Mouse (Mus musculus): ENCODE measurements around the gene Ppp1r14a.

Gene Ppp1r14a

GRCm38 (mm10) chr7:29303738-29304462, 14.8 kb downstream of the Ppp1r14a start, which contains the start of gene Dpf1:
Gene Dpf1, plus strand, starts transcription at chr7:29303951.
- peak; percentile 84 to 91 for DNase-seq (ENCODE audit: low spot score in 2 of 2)

DNA sequence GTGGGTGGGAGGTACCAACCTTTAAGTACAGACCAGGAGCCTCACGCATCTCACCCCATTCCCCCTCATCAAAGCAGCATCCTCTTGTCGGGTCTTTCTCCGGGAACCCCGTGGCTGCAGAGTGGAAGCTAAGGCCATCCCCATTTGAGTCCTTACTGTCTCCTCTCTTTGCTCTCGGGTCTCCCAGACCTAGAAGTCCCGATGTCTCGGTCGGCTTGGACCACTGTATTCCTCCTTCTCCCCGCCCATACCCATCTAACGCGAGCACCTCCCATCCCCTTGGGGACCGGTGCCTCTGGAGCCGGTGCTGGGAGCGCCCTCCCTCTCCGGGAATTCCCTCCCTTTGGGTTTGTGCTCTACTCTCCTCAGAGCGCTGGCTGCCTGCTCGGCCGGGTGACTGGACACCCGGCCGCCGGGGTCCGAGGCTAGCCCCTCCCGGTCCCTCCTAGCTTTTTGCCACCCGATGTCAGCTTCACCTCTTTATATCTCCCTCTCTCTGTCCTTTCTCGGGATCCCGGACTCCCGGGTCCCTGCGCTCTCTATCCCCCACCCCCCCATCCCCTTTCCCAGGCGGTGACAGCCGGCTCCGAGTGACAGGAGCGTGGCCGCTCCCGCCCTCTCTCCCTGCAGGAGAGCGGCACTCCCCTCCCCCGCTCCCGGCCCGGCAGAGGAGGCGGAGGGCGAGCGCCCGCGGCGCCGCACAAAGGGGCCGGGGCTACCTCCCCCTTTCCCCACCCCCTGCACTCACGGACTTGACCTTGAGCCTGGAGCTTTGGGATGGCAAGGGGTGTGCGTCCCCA, 15.6 kb downstream of the Ppp1r14a start:
- DNase-seq (ENCODE audit: low spot score in 2 of 2): no peak

- DNase-seq (ENCODE audit: low spot score in 2 of 2): peak in 1 of 2 experiments; percentile 34
Measured at GRCm38 (mm10) chr7:29305263-29305988, 16.3 kb downstream of the Ppp1r14a start.

GRCm38 (mm10) chr7:29306108-29306507, 17.0 kb downstream of the Ppp1r14a start:
- no peak for DNase-seq (ENCODE audit: low spot score in 2 of 2)

- DNase-seq (ENCODE audit: low spot score in 2 of 2): peak in 1 of 2 experiments; percentile 67
Measured at GRCm38 (mm10) chr7:29306619-29307018, 17.5 kb downstream of the Ppp1r14a start.

DNA sequence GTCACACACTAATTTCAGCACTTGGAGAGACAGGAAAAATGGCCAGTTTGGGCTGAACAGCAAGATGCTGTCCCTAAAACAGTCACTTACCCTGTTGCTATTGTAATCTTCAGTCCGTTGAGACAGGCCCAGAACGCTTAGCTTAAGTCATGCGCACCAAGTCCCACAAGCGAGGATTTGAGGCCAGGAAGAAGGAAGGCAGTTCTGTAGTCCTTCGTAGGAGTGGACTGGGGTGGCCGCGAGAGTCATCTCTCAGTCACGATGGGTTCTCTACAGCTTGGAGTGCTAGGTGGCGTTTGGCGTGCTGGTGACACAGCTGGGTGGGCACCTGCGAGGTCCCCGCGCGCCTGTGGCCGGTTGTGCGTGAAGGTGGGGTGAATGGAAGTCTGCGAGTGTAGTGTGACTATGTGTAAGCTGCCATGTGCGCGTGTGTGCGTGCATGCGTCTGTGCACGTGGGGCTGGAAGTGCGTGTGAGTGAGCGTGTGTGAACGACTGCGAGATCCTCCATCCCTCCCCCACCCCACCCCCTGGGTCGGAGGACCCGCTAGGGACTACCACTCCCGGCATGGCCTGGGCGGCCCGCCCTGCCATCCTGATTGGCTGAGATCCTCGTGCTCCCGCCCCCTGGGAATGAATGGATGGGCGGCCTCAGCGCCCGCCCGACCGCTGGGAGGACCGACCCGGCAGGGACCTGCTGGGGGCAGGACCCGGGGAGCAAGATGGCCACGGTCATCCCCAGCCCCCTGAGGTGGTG, 18.4 kb downstream of the Ppp1r14a start:
- DNase-seq (ENCODE audit: low spot score in 2 of 2): peak; percentile 87 to 94

- DNase-seq (ENCODE audit: low spot score in 2 of 2): peak in 1 of 2 experiments; percentile 59
Measured at GRCm38 (mm10) chr7:29309221-29309721, 20.2 kb downstream of the Ppp1r14a start.

DNA sequence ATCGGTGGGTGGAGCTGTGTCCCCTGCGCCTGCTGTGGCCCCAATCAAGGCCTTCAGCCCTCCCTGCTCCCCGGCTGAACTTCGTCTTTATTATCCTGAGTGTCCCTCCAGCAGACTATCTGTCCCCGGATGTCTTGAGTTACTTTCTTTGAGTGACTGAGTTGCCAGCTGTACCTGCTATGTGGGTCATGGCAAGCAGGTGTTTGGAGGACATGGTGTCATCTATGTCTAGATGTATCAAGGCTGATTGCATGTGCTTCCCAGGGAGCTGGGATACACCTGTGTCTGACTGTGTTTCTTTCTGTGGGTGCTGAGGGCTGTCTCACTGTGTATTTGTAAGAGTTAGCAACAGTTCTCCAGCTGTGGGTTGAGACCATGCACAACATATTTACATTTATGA, 20.6 kb downstream of the Ppp1r14a start:
- DNase-seq (ENCODE audit: low spot score in 2 of 2): no peak

- DNase-seq (ENCODE audit: low spot score in 2 of 2): peak in 1 of 2 experiments; percentile 66
Measured at GRCm38 (mm10) chr7:29313051-29313450, 23.9 kb downstream of the Ppp1r14a start.

DNA sequence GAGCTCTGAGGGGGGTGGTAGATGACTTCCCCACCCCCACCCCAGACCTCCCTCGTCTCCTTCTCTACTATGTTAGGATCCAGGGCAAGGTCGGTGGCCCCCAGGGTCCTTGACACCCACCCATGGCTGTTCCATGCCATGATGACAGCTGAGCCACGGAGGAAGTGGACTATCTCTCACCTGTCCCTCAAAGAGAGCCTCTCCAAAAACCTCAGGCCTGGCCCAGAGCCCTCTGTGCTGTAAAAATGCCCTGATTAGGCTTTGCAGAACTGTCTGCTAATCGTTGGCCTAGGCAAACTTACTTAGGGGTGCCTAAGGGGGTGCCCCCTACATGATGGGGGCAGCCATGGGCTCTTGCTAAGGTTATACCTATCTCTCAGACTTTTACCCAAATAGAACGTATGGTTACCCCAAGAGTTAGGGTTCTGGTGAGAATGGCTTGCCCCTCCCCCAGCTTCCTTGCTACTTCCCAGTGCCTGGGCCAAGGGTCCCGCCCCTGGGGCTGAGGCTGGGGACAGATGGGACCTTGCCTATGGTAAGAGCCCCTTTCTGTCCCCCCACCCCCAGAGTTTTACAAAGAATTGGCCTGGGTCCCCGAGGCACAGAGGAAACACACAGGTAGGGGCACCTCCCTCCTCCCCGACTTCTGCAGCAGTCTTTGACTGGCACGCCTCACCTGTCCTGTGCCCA, 24.6 kb downstream of the Ppp1r14a start:
- DNase-seq (ENCODE audit: low spot score in 2 of 2): no peak

DNA sequence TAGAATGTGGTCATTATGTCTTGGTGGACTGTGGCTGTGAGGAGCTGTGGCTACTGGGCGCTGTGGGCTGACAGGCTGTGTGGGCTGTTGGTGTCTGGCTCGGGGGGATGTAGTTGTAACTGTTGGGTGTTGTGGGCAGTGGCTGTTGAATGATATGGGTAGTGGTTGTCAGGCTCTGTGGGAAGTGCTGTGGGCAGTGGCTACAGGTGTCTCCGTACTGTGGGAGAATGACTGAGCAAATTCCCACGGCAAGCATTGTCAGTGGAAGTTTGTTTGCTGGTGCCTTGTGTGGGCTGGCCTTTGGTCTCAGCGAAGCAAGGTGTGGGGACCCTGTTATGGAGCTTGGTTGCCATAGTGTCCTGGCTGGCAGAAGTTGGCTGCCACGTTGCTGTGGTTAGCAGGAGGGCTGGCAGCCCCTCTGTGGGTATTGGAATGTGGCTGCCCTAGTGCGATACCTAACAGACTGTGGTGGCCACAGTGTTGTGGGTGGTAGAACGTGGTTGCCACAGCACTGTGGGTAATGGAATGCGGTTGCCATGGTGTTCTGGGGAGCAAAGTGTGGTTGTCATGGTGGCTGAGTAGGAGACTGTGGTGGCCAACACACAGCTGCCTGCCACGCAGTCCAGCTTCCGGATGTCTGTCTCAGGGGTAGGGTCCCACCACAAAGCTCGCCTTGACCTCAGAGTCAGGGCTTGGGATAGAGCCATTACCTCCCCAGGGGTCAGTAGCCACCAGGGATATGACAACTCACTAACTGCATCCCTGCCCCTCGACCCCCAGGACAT, 25.9 kb downstream of the Ppp1r14a start:
- peak in 1 of 2 experiments; percentile 78 for DNase-seq (ENCODE audit: low spot score in 2 of 2)

GRCm38 (mm10) chr7:29316137-29316734, 27.1 kb downstream of the Ppp1r14a start:
- DNase-seq (ENCODE audit: low spot score in 2 of 2): peak in 1 of 2 experiments; percentile 59

DNA sequence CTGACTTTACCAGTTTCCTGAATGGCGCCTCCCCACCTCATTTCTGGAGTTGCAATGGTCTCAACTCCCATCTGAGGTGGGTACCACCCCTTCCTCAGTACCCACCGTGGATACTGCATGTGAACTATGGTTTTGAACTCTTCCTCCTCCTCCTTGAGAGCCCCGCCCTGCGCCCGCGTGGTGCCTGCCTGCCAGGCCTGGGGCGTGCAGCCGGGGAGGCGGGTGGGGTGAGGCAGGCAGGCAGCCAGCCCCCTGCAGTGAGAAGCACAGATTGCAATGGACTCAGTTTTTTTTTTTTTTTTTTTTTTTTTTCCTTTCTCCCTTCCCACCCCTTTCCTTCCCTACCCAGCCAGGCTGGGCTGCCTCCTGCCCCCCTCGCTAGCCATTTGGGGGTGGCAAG, 27.9 kb downstream of the Ppp1r14a start:
- DNase-seq (ENCODE audit: low spot score in 2 of 2): peak in 1 of 2 experiments; percentile 73

GRCm38 (mm10) chr7:29317558-29317957, 28.4 kb downstream of the Ppp1r14a start:
- no peak for DNase-seq (ENCODE audit: low spot score in 2 of 2)

DNA sequence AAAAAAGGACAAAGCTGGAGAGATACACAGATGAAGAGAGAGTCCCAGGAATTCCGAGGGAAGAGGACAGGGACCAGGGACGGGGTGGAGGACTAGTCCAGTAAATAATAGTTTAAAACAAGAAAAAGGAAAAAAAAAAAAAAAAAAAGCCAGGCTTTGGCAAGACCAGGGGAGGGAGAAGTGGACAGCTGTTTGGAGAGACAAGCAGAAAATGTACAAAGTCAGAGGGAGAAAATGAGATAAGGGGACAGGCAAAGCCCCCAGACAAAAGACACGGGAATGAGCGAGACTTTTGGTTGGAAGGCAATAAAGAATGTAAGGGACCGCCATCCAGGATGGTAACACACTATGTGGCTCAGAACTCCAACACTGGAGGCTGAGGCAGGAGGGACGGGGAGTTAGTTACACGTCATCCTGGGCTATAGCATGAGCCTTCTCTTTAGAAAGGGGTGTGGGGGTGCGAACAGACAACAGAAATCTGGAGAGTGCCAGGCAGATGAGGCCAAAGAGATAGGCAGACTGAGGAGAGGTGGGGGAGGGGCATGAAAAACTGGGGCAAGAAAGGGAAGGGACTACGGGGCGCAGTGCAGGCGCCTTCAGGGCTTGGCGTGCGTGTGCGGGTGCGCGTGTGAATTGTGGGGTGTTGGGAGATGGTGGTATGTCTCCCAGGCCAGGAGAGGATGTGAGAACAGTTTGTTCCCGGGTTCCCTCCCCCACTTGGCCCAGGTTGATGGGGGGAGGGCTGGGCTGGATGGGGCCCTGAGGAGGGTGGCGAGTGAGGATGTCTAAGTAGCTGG, 29.2 kb downstream of the Ppp1r14a start:
- DNase-seq (ENCODE audit: low spot score in 2 of 2): peak in 1 of 2 experiments; percentile 67

GRCm38 (mm10) chr7:29319337-29320307, 30.5 kb downstream of the Ppp1r14a start:
- no peak for DNase-seq (ENCODE audit: low spot score in 2 of 2)

DNA sequence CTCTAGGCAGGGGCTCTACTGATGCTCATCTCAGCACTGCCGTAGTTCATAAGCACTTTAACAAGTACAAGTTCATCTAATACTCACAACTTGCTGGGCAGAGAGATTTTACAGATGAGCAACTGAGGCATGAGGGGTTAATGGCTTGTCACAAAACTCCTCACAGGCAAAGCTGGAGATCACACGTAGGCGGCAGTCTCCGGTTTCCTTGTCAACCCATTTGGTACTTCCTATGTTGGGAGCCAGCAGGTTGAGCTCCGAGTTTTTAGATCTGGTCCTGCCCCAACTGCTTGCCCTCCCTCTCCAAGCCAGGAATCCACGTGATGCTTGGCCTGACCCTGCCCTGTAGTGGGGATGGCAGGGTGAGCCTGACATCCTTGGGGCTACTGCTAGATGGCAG, 38.0 kb downstream of the Ppp1r14a start:
- no peak for DNase-seq (ENCODE audit: low spot score in 2 of 2)
